Mouse (Mus musculus): Measurements from ENCODE around the gene Hp.

- TF ChIP-seq CTCF (IDR thresholded peaks at IDR 0.05; ENCODE audit: low read depth) (peak; percentile 25; the same call in 1 of the 2 replicates), EP300 (IDR thresholded peaks at IDR 0.05; ENCODE audit: low read depth) (peak; percentile 69)
Measured at GRCm38 (mm10) chr8:109614243-109615210, 35.6 kb upstream of the Hp start, which contains the start of gene Pkd1l3.
